25 mouse cellular contexts compared by ENCODE assay signal in genomic region chr13:101129466-101129865, GRCm38 (mm10).
A peak's percentile ranks its signal among the peaks of the same experiment; 100 is the strongest.
DNase-seq lines count a peak whose midpoint lies in the region; ATAC-seq lines count a peak whose summit lies in the region.
"Had no signal": no experiment of that assay in that cellular context is flagged by ENCODE, and none has a peak within 500 bp of the region (broad histone marks: within the 10 kb centered on the region; RNA-seq: fewer than 3 reads in every experiment).

No protein-coding gene starts in this region.

- peak; percentile 43; the same call in 1 of the 2 replicates for ATAC-seq in forebrain, embryonic 16.5 days
- no peak; the same call in 1 of the 2 replicates for ATAC-seq in forebrain, embryonic 13.5 days
- ATAC-seq in activated CD4-positive, CD25-positive, alpha-beta regulatory T cell, adult 4 months = no peak
- ATAC-seq: CD4-positive, CD25-positive, alpha-beta regulatory T cell, adult 4 months; hindbrain, embryonic 16.5 days; intestine, embryonic 15.5 days; midbrain, embryonic 13.5 days had no signal

- no peak overlapping the region for H3K9ac ChIP-seq in forebrain, embryonic 16.5 days (replicated peaks; ENCODE audit: low read depth, low read length)
- no peak overlapping the region for H3K9ac ChIP-seq in forebrain, embryonic 13.5 days
- H3K9ac ChIP-seq: embryonic facial prominence, embryonic 15.5 days; heart, embryonic 12.5 days; intestine, embryonic 15.5 days; liver, embryonic 13.5 days; lung, embryonic 14.5 days; midbrain, embryonic 13.5 days had no signal

- 66% methylated on average over 3 of the region's 3 CpGs for WGBS in forebrain, embryonic 16.5 days
- WGBS in forebrain, embryonic 13.5 days = 82% methylated on average over 3 of the region's 3 CpGs

- H3K9me3 ChIP-seq in forebrain, embryonic 16.5 days (ENCODE audit: control insufficient read depth, low read length) = no peaks in the 10 kb centered on the region
- no peaks in the 10 kb centered on the region for H3K9me3 ChIP-seq in forebrain, embryonic 13.5 days (replicated peaks)
- H3K9me3 ChIP-seq: embryonic facial prominence, embryonic 15.5 days; heart, embryonic 12.5 days; intestine, embryonic 15.5 days; liver, embryonic 13.5 days; midbrain, embryonic 13.5 days had no signal

- H3K4me2 ChIP-seq in forebrain, embryonic 16.5 days (ENCODE audit: low read length) = no peak overlapping the region
- no peak overlapping the region for H3K4me2 ChIP-seq in forebrain, embryonic 13.5 days
- H3K4me2 ChIP-seq: embryonic facial prominence, embryonic 15.5 days; heart, embryonic 12.5 days; intestine, embryonic 15.5 days; liver, embryonic 13.5 days; lung, embryonic 14.5 days; midbrain, embryonic 13.5 days had no signal

- DNase-seq in left cerebral cortex, adult 9 months (ENCODE audit: low spot score in 2 of 2) = peak; percentile 16 to 26
- DNase-seq in left cerebral cortex, adult 8-10 months (ENCODE audit: low spot score in 2 of 2) = no peak
- DNase-seq in brain, embryonic 18.5 days (ENCODE audit: low read depth, low spot score) = peak; percentile 54
- DNase-seq in layer of hippocampus, adult 9-11 months = peak; percentile 35
- DNase-seq: adrenal gland, postnatal 25 days; cerebellum, adult 2 months; cerebellum, postnatal 25 days; gastrocnemius, postnatal 25 days; heart, adult 18-20 months; heart, postnatal 10 days; kidney, adult 9 months; kidney, postnatal 25 days; liver, embryonic 13.5 days; lung, embryonic 14.5 days had no signal

- H3K4me3 ChIP-seq in forebrain, embryonic 16.5 days (replicated peaks; ENCODE audit: low read length) = no peak overlapping the region
- H3K4me3 ChIP-seq in forebrain, embryonic 13.5 days = no peak overlapping the region
- H3K4me3 ChIP-seq: embryonic facial prominence, embryonic 15.5 days; heart, embryonic 12.5 days; hindbrain, embryonic 10.5 days; intestine, embryonic 15.5 days; liver, embryonic 13.5 days; midbrain, embryonic 13.5 days had no signal

- no peak overlapping the region for H3K27ac ChIP-seq in forebrain, embryonic 16.5 days (ENCODE audit: low read length)
- no peak overlapping the region for H3K27ac ChIP-seq in forebrain, embryonic 13.5 days
- H3K27ac ChIP-seq: embryonic facial prominence, embryonic 15.5 days; hindbrain, embryonic 10.5 days; intestine, embryonic 15.5 days; liver, embryonic 13.5 days; midbrain, embryonic 13.5 days; stomach, postnatal 0 days had no signal

- H3K4me1 ChIP-seq in forebrain, embryonic 16.5 days (replicated peaks; ENCODE audit: control insufficient read depth, insufficient read depth, low read length) = peaks cover 5% of the 10 kb centered on the region
- no peaks in the 10 kb centered on the region for H3K4me1 ChIP-seq in forebrain, embryonic 13.5 days
- H3K4me1 ChIP-seq: embryonic facial prominence, embryonic 15.5 days; heart, embryonic 12.5 days; hindbrain, embryonic 10.5 days; intestine, embryonic 15.5 days; liver, embryonic 13.5 days; midbrain, embryonic 13.5 days had no signal

- H3K27me3 ChIP-seq in forebrain, embryonic 16.5 days (replicated peaks; ENCODE audit: control insufficient read depth, insufficient read depth, low read length) = no peaks in the 10 kb centered on the region
- no peaks in the 10 kb centered on the region for H3K27me3 ChIP-seq in forebrain, embryonic 13.5 days
- H3K27me3 ChIP-seq: embryonic facial prominence, embryonic 15.5 days; heart, embryonic 12.5 days; intestine, embryonic 15.5 days; liver, embryonic 13.5 days; midbrain, embryonic 13.5 days had no signal

- no peaks in the 10 kb centered on the region for H3K36me3 ChIP-seq in forebrain, embryonic 16.5 days (ENCODE audit: control insufficient read depth, insufficient read depth)
- no peaks in the 10 kb centered on the region for H3K36me3 ChIP-seq in forebrain, embryonic 13.5 days (ENCODE audit: poor library complexity, severe bottlenecking)
- H3K36me3 ChIP-seq: embryonic facial prominence, embryonic 15.5 days; heart, embryonic 12.5 days; hindbrain, embryonic 10.5 days; intestine, embryonic 15.5 days; liver, embryonic 13.5 days; midbrain, embryonic 13.5 days had no signal

Comparison
In these comparisons a context has a peak if more than half of its experiments do, and no peak if none do; other contexts are left out.
1. DNase-seq: peak in left cerebral cortex, adult 9 months (2 of 2), brain, embryonic 18.5 days (single experiment) and layer of hippocampus, adult 9-11 months (single experiment); none in left cerebral cortex, adult 8-10 months (0 of 2).